Mouse (Mus musculus): Measurements from ENCODE around the gene Trim7. TPM values are rescaled to one million over a fixed set of nuclear protein-coding genes. Genes with fewer than 3 reads are reported as not detected.
"Not testable (repeated sequence)": the region's sequence is repeated elsewhere in the genome, so short reads cannot be mapped to it uniquely, and the experiment has no call there.

Trim7 gene
- polyA plus RNA-seq, 1 experiment: 8.7 TPM

GRCm38 (mm10) chr11:48872695-48873300, 46.9 kb downstream of the Trim7 start:
- no peak overlapping the region for H3K27ac ChIP-seq (ENCODE audit: insufficient read depth, low read length)
- 0 out of 2 replicates have a peak, but pooled peaks cover 2% of the 10 kb centered on the region for H3K27me3 ChIP-seq (ENCODE audit: control insufficient read depth, insufficient read depth, low read length, poor library complexity, severe bottlenecking)
- no peak overlapping the region for H3K4me3 ChIP-seq (ENCODE audit: low read depth, low read length)
- H3K9me3 ChIP-seq (replicated peaks; ENCODE audit: control insufficient read depth, insufficient read depth, low read length, poor library complexity, severe bottlenecking): no peaks in the 10 kb centered on the region
- no peaks in the 10 kb centered on the region for H3K4me1 ChIP-seq (ENCODE audit: control insufficient read depth, insufficient read depth, low read length)
- H3K9ac ChIP-seq (ENCODE audit: low read depth, poor library complexity, severe bottlenecking): no peak overlapping the region
- H3K36me3 ChIP-seq (ENCODE audit: control insufficient read depth, insufficient read depth, low read length, poor library complexity, severe bottlenecking): no peaks in the 10 kb centered on the region
- no peak for TF ChIP-seq EP300 (IDR thresholded peaks at IDR 0.05; ENCODE audit: insufficient read depth, low read depth, low read length)

GRCm38 (mm10) chr11:48873591-48874290, 47.8 kb downstream of the Trim7 start:
- Histone ChIP-seq H3K36me3 (ENCODE audit: control insufficient read depth, insufficient read depth, low read length, poor library complexity, severe bottlenecking) (no peaks in the 10 kb centered on the region), H3K4me3 (ENCODE audit: low read depth, low read length) (no peak overlapping the region), H3K9me3 (replicated peaks; ENCODE audit: control insufficient read depth, insufficient read depth, low read length, poor library complexity, severe bottlenecking) (no peaks in the 10 kb centered on the region), H3K4me1 (ENCODE audit: control insufficient read depth, insufficient read depth, low read length) (no peaks in the 10 kb centered on the region), H3K27me3 (ENCODE audit: control insufficient read depth, insufficient read depth, low read length, poor library complexity, severe bottlenecking) (0 out of 2 replicates have a peak, but pooled peaks cover 2% of the 10 kb centered on the region), H3K27ac (ENCODE audit: insufficient read depth, low read length) (no peak overlapping the region), H3K9ac (ENCODE audit: low read depth, poor library complexity, severe bottlenecking) (no peak overlapping the region)
- no peak for TF ChIP-seq POLR2A (IDR thresholded peaks at IDR 0.05; ENCODE audit: insufficient read depth, low read length)
- no peak for TF ChIP-seq EP300 (IDR thresholded peaks at IDR 0.05; ENCODE audit: insufficient read depth, low read depth, low read length)
- TF ChIP-seq CTCF (IDR thresholded peaks at IDR 0.05; ENCODE audit: low read depth, low read length): no peak

GRCm38 (mm10) chr11:48874465-48874864, 48.5 kb downstream of the Trim7 start:
- no peaks in the 10 kb centered on the region for H3K9me3 ChIP-seq (replicated peaks; ENCODE audit: control insufficient read depth, insufficient read depth, low read length, poor library complexity, severe bottlenecking)
- no peaks in the 10 kb centered on the region for H3K4me1 ChIP-seq (ENCODE audit: control insufficient read depth, insufficient read depth, low read length)
- no peaks in the 10 kb centered on the region for H3K36me3 ChIP-seq (ENCODE audit: control insufficient read depth, insufficient read depth, low read length, poor library complexity, severe bottlenecking)
- H3K27ac ChIP-seq (ENCODE audit: insufficient read depth, low read length): no peak overlapping the region
- H3K9ac ChIP-seq (ENCODE audit: low read depth, poor library complexity, severe bottlenecking): no peak overlapping the region
- no peak overlapping the region for H3K4me3 ChIP-seq (ENCODE audit: low read depth, low read length)
- no peak for TF ChIP-seq POLR2A (IDR thresholded peaks at IDR 0.05; ENCODE audit: insufficient read depth, low read length)
- no peak for TF ChIP-seq EP300 (IDR thresholded peaks at IDR 0.05; ENCODE audit: insufficient read depth, low read depth, low read length)
- TF ChIP-seq CTCF (IDR thresholded peaks at IDR 0.05; ENCODE audit: low read depth, low read length): no peak
- 0 out of 2 replicates have a peak, but pooled peaks cover 2% of the 10 kb centered on the region for H3K27me3 ChIP-seq (ENCODE audit: control insufficient read depth, insufficient read depth, low read length, poor library complexity, severe bottlenecking)

GRCm38 (mm10) chr11:48875343-48875837, 49.5 kb downstream of the Trim7 start:
- not testable (repeated sequence) for H3K27me3 ChIP-seq (ENCODE audit: control insufficient read depth, insufficient read depth, low read length, poor library complexity, severe bottlenecking); H3K4me1 ChIP-seq (ENCODE audit: control insufficient read depth, insufficient read depth, low read length); H3K9me3 ChIP-seq (replicated peaks; ENCODE audit: control insufficient read depth, insufficient read depth, low read length, poor library complexity, severe bottlenecking); H3K36me3 ChIP-seq (ENCODE audit: control insufficient read depth, insufficient read depth, low read length, poor library complexity, severe bottlenecking); H3K27ac ChIP-seq (ENCODE audit: insufficient read depth, low read length); H3K9ac ChIP-seq (ENCODE audit: low read depth, poor library complexity, severe bottlenecking); H3K4me3 ChIP-seq (ENCODE audit: low read depth, low read length)

GRCm38 (mm10) chr11:48876680-48877079, 50.7 kb downstream of the Trim7 start:
- no peaks in the 10 kb centered on the region for H3K36me3 ChIP-seq (ENCODE audit: control insufficient read depth, insufficient read depth, low read length, poor library complexity, severe bottlenecking)
- H3K4me1 ChIP-seq (ENCODE audit: control insufficient read depth, insufficient read depth, low read length): no peaks in the 10 kb centered on the region
- no peak for TF ChIP-seq EP300 (IDR thresholded peaks at IDR 0.05; ENCODE audit: insufficient read depth, low read depth, low read length)
- TF ChIP-seq POLR2A (IDR thresholded peaks at IDR 0.05; ENCODE audit: insufficient read depth, low read length): no peak
- TF ChIP-seq CTCF (IDR thresholded peaks at IDR 0.05; ENCODE audit: low read depth, low read length): no peak
- H3K27me3 ChIP-seq (ENCODE audit: control insufficient read depth, insufficient read depth, low read length, poor library complexity, severe bottlenecking): 0 out of 2 replicates have a peak, but pooled peaks cover 3% of the 10 kb centered on the region
- H3K4me3 ChIP-seq (ENCODE audit: low read depth, low read length): no peak overlapping the region
- H3K27ac ChIP-seq (ENCODE audit: insufficient read depth, low read length): no peak overlapping the region
- no peak overlapping the region for H3K9ac ChIP-seq (ENCODE audit: low read depth, poor library complexity, severe bottlenecking)
- no peaks in the 10 kb centered on the region for H3K9me3 ChIP-seq (replicated peaks; ENCODE audit: control insufficient read depth, insufficient read depth, low read length, poor library complexity, severe bottlenecking)

GRCm38 (mm10) chr11:48898812-48899431, 73.0 kb downstream of the Trim7 start:
- Histone ChIP-seq H3K27ac (ENCODE audit: insufficient read depth, low read length) (no peak overlapping the region), H3K4me1 (ENCODE audit: control insufficient read depth, insufficient read depth, low read length) (no peaks in the 10 kb centered on the region), H3K27me3 (ENCODE audit: control insufficient read depth, insufficient read depth, low read length, poor library complexity, severe bottlenecking) (no peaks in the 10 kb centered on the region), H3K9ac (ENCODE audit: low read depth, poor library complexity, severe bottlenecking) (no peak overlapping the region), H3K4me3 (ENCODE audit: low read depth, low read length) (no peak overlapping the region), H3K9me3 (replicated peaks; ENCODE audit: control insufficient read depth, insufficient read depth, low read length, poor library complexity, severe bottlenecking) (no peaks in the 10 kb centered on the region), H3K36me3 (ENCODE audit: control insufficient read depth, insufficient read depth, low read length, poor library complexity, severe bottlenecking) (no peaks in the 10 kb centered on the region)
- TF ChIP-seq EP300 (IDR thresholded peaks at IDR 0.05; ENCODE audit: insufficient read depth, low read depth, low read length) (no peak), POLR2A (IDR thresholded peaks at IDR 0.05; ENCODE audit: insufficient read depth, low read length) (no peak), CTCF (IDR thresholded peaks at IDR 0.05; ENCODE audit: low read depth, low read length) (no peak)

GRCm38 (mm10) chr11:48900654-48901566, 75.0 kb downstream of the Trim7 start:
- H3K36me3 ChIP-seq (ENCODE audit: control insufficient read depth, insufficient read depth, low read length, poor library complexity, severe bottlenecking); H3K9me3 ChIP-seq (replicated peaks; ENCODE audit: control insufficient read depth, insufficient read depth, low read length, poor library complexity, severe bottlenecking); H3K27me3 ChIP-seq (ENCODE audit: control insufficient read depth, insufficient read depth, low read length, poor library complexity, severe bottlenecking); H3K4me1 ChIP-seq (ENCODE audit: control insufficient read depth, insufficient read depth, low read length); H3K9ac ChIP-seq (ENCODE audit: low read depth, poor library complexity, severe bottlenecking); H3K4me3 ChIP-seq (ENCODE audit: low read depth, low read length); H3K27ac ChIP-seq (ENCODE audit: insufficient read depth, low read length): not testable (repeated sequence)

GRCm38 (mm10) chr11:48901567-48901930, 75.6 kb downstream of the Trim7 start:
- not testable (repeated sequence) for H3K9ac ChIP-seq (ENCODE audit: low read depth, poor library complexity, severe bottlenecking); H3K27ac ChIP-seq (ENCODE audit: insufficient read depth, low read length); H3K27me3 ChIP-seq (ENCODE audit: control insufficient read depth, insufficient read depth, low read length, poor library complexity, severe bottlenecking); H3K4me1 ChIP-seq (ENCODE audit: control insufficient read depth, insufficient read depth, low read length); H3K9me3 ChIP-seq (replicated peaks; ENCODE audit: control insufficient read depth, insufficient read depth, low read length, poor library complexity, severe bottlenecking); H3K36me3 ChIP-seq (ENCODE audit: control insufficient read depth, insufficient read depth, low read length, poor library complexity, severe bottlenecking); H3K4me3 ChIP-seq (ENCODE audit: low read depth, low read length)
